Mouse (Mus musculus): Measurements from ENCODE around the gene Snapc3.

Snapc3 gene

GRCm38 (mm10) chr4:83417160-83417819 is at the start of gene Snapc3:
Gene Snapc3, plus strand, starts transcription at chr4:83417724.
- peak; percentile 94 for DNase-seq

GRCm38 (mm10) chr4:83373381-83373780 is 44.1 kb upstream of the Snapc3 start:
- no peak for DNase-seq

GRCm38 (mm10) chr4:83375650-83376049 is 41.9 kb upstream of the Snapc3 start:
- DNase-seq: no peak

GRCm38 (mm10) chr4:83376461-83377015 is 41.0 kb upstream of the Snapc3 start:
- no peak for DNase-seq

GRCm38 (mm10) chr4:83379036-83379435 is 38.5 kb upstream of the Snapc3 start:
- DNase-seq: no peak

- DNase-seq: no peak
Observed at GRCm38 (mm10) chr4:83379746-83380145, 37.8 kb upstream of the Snapc3 start.

- no peak for DNase-seq
Observed at GRCm38 (mm10) chr4:83380266-83380665, 37.3 kb upstream of the Snapc3 start.

- peak; percentile 26 for DNase-seq
Observed at GRCm38 (mm10) chr4:83383899-83384490, 33.5 kb upstream of the Snapc3 start.

GRCm38 (mm10) chr4:83385091-83385490 is 32.4 kb upstream of the Snapc3 start:
- no peak for DNase-seq

GRCm38 (mm10) chr4:83390551-83390950 is 27.0 kb upstream of the Snapc3 start:
- DNase-seq: no peak

GRCm38 (mm10) chr4:83391956-83392355 is 25.6 kb upstream of the Snapc3 start:
- no peak for DNase-seq

- no peak for DNase-seq
Observed at GRCm38 (mm10) chr4:83393733-83394132, 23.8 kb upstream of the Snapc3 start.

GRCm38 (mm10) chr4:83396346-83396745 is 21.2 kb upstream of the Snapc3 start:
- no peak for DNase-seq

- no peak for DNase-seq
Observed at GRCm38 (mm10) chr4:83396996-83397770, 20.3 kb upstream of the Snapc3 start.

- DNase-seq: no peak
Observed at GRCm38 (mm10) chr4:83398527-83398926, 19.0 kb upstream of the Snapc3 start.

- DNase-seq: no peak
Observed at GRCm38 (mm10) chr4:83400691-83401595, 16.6 kb upstream of the Snapc3 start.

- DNase-seq: no peak
Observed at GRCm38 (mm10) chr4:83401712-83402111, 15.8 kb upstream of the Snapc3 start.

GRCm38 (mm10) chr4:83407688-83408087 is 9.8 kb upstream of the Snapc3 start:
- DNase-seq: no peak

- DNase-seq: no peak
Observed at GRCm38 (mm10) chr4:83409867-83410505, 7.5 kb upstream of the Snapc3 start.

- no peak for DNase-seq
Observed at GRCm38 (mm10) chr4:83412060-83412459, 5.5 kb upstream of the Snapc3 start.

GRCm38 (mm10) chr4:83414241-83414824 is 3.2 kb upstream of the Snapc3 start:
- DNase-seq: no peak

- DNase-seq: no peak
Observed at GRCm38 (mm10) chr4:83417820-83418186, 279 bp downstream of the Snapc3 start.
